Mouse (Mus musculus) forebrain, embryonic 13.5 days (tissue): ENCODE measurements around the gene Amt. TPM values are rescaled to one million over a fixed set of nuclear protein-coding genes. Genes with fewer than 3 reads are reported as not detected.

ENCODE experiments used
- ATAC-seq: fragments of 200-750 bp; cut with Nextera tagmentation; 2 replicates; pipeline ENCODE4 v1.8.0; 2017
- H3K27ac ChIP-seq: fragments of 300-500 bp; sonication (generic); 2 replicates; pipeline ENCODE4 v1.5.1; 2015; ENCODE audit warnings: inconsistent platforms, mild to moderate bottlenecking, moderate library complexity
- H3K27me3 ChIP-seq: fragments of 300-500 bp; sonication (generic); 2 replicates; pipeline ENCODE4 v1.6.1; 2015; ENCODE audit warnings: mild to moderate bottlenecking, inconsistent platforms
- H3K36me3 ChIP-seq: fragments of 300-500 bp; sonication (generic); 2 replicates; pipeline ENCODE4 v1.6.1; 2015; ENCODE audit warnings: mild to moderate bottlenecking, inconsistent platforms; ENCODE audit not compliant: poor library complexity, severe bottlenecking
- H3K4me1 ChIP-seq: fragments of 300-500 bp; sonication (generic); 2 replicates; pipeline ENCODE4 v1.6.1; 2015; ENCODE audit warnings: inconsistent platforms
- H3K4me2 ChIP-seq: fragments of 300-500 bp; sonication (generic); 2 replicates; pipeline ENCODE4 v1.6.1; 2015; ENCODE audit warnings: inconsistent platforms, mild to moderate bottlenecking, moderate library complexity
- H3K4me3 ChIP-seq: fragments of 300-500 bp; sonication (generic); 2 replicates; pipeline ENCODE4 v1.5.1; 2015; ENCODE audit warnings: mild to moderate bottlenecking, inconsistent platforms
- H3K9ac ChIP-seq: fragments of 300-500 bp; sonication (generic); 2 replicates; pipeline ENCODE4 v1.6.1; 2015; ENCODE audit warnings: mild to moderate bottlenecking, inconsistent platforms
- H3K9me3 ChIP-seq: fragments of 300-500 bp; sonication (generic); replicated peaks from 2 replicates; pipeline ENCODE4 v1.6.1; 2016; ENCODE audit warnings: inconsistent platforms
- WGBS: fragments of 180-500 bp; shearing (Covaris S2); methylation state at CpG from one replicate; pipeline ENCODE4 v1.1.7; 2015; 5-methylcytosine and 5-hydroxymethylcytosine counted together
- polyA plus RNA-seq: library from polyadenylated mRNA; unstranded; fragments of >200 nt; fragmentation: Nextera tagmentation; extraction: Ambion mirVana; gene quantifications from 2 replicates; pipeline ENCODE4 v1.2.1, GENCODE M21; 2015

Gene Amt
- polyA plus RNA-seq, 1 experiment from 2014 or later = 25.3 TPM

DNA sequence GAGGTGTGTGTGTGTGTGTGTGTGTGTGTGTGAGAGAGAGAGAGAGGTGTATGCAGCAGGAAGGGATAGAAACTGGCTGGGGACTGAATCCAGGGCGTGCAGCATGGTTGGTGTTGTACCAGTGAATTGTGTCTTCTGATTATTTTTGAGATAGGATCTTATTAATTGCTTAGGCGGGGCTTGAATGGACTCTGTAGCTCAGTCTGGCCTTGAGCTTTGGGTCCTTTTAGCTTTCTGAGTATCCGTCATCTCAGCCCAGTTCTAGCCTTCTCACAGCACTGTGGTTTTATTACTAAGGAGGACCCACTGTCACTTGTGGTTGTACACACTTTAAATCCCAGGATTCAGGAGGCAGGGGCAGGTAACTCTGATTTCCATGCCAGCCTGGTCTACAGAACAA, 46.7 kb downstream of the Amt start:
- Histone ChIP-seq H3K9me3 (no peaks in the 10 kb centered on the region), H3K4me3 (no peak overlapping the region), H3K4me1 (peaks cover 29% of the 10 kb centered on the region), H3K36me3 (0 out of 2 replicates have a peak, but pooled peaks cover under 1% of the 10 kb centered on the region), H3K27me3 (no peaks in the 10 kb centered on the region), H3K27ac (no peak overlapping the region), H3K4me2 (no peak overlapping the region), H3K9ac (0 out of 2 replicates have a peak overlapping the region, but pooled peaks have one; percentile 8)
- no peak for ATAC-seq
- 87% methylated on average over 3 of the region's 3 CpGs for WGBS

DNA sequence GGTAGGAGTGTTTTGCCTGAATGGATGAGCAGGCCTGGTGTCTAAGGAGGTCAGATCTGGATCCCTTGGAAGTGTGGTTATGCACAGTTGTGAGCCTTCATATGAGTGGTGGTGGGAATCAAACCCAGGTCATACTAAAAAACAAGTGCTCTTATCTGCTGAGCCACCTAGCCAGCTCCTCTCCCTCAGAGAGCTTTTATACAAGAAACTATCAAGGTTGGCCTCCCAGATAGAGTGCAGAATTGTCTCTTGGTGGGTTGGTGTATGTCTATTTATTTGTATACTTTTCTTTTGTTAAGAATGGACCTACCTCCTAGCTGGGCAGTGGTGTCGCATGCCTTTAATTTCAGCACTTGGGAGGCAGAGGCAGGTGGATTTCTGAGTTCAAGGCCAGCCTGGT, 47.2 kb downstream of the Amt start:
- Histone ChIP-seq H3K4me1 (peaks cover 29% of the 10 kb centered on the region), H3K4me3 (no peak overlapping the region), H3K27me3 (no peaks in the 10 kb centered on the region), H3K36me3 (no peaks in the 10 kb centered on the region), H3K9ac (no peak overlapping the region), H3K27ac (no peak overlapping the region), H3K9me3 (no peaks in the 10 kb centered on the region), H3K4me2 (no peak overlapping the region)
- ATAC-seq = no peak
- WGBS = 100% methylated on average over 1 of the region's 1 CpGs

DNA sequence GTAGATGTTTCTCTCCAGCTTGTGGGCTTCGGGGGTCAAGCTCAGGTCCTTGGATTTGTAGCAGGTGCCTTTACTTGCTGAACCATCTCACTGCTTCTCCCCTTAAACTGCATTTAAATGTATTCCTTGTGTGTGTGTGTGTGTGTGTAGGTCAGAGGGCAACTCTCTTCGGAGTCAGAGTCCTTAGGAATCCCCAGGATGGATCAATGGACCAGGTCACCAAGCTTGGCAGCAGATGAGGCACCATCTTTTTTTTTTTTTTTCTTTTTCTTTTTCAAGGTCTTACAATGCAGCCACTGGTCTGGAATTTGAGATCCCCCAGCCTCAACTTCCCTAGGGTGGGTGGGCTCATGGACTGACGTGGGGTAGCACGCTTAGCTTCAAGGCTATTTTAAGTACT, 47.8 kb downstream of the Amt start:
- Histone ChIP-seq H3K27ac (no peak overlapping the region), H3K9me3 (no peaks in the 10 kb centered on the region), H3K27me3 (no peaks in the 10 kb centered on the region), H3K4me1 (peaks cover 36% of the 10 kb centered on the region), H3K36me3 (no peaks in the 10 kb centered on the region), H3K4me2 (no peak overlapping the region), H3K4me3 (no peak overlapping the region), H3K9ac (no peak overlapping the region)
- 79% methylated on average over 4 of the region's 4 CpGs for WGBS
- no peak for ATAC-seq

DNA sequence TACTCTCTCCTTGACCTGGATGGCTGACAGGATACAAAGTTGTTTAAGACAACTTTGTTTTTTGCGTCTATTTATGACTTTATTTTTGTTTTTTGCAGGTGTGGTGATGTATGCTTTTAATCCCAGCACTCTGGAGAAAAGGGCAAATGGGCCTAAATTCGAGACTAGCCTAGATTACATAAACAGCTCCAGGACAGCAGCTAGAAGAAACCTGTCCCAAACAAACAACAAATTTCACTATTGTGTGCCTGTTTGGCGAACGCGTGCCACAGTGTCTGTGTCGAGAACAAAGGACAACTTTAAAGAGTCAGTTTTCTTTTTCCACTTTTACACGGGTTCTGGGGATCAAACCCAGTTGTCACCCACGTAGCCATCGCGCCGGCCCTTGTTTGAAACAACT, 50.4 kb downstream of the Amt start:
- no peak for ATAC-seq

DNA sequence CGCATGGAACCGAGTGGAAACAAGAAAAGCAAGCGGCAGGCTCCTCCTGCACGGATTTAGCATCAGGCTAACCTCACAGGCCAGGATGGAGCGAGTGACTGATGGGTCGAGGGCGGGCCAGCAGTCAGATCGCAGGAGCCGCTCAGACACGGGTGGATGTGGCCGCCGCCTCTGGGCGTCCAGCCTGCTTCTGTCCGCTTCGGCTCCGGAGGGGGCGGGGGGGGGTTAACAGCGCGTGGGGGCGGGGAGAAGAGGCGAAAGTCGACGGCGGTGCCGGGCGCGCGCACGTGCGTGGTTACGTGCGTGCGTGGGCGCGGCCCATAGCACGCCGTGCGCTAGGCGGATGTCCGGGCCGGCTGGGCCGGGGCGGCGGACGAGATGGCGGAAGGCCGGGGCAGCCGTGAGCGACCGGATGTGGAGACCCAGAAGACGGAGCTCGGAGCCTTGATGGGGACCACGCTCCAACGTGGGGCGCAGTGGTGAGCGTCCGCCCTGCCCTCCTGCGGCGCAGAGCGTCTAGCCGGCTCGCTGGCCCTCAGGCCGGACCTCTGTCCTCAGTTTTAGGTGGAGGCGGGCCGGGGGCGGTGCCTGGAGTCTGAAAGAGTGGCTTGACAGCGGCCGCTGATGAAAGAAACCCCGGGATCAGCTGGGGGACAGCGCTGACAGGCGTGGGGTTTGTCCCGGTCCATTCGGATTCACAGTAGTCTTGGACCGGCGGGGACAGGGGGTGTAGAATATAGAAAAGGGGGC, 51.1 kb downstream of the Amt start, which contains the start of gene Usp4:
Gene Usp4 (plus strand): TSS at position 314 of the 750 bp plus-strand sequence.
- WGBS = 0% methylated on average over 72 of the region's 75 CpGs

More for the DNA sequence above, 50.4 kb downstream of the Amt start:
- Histone ChIP-seq H3K4me1 (peaks cover 29% of the 10 kb centered on the region), H3K9ac (peak overlapping the region; percentile 94), H3K36me3 (peaks cover 24% of the 10 kb centered on the region), H3K9me3 (no peaks in the 10 kb centered on the region), H3K4me3 (peak overlapping the region; percentile 95), H3K27me3 (no peaks in the 10 kb centered on the region), H3K27ac (peak overlapping the region; percentile 92), H3K4me2 (peak overlapping the region; percentile 81)
- WGBS = 7% methylated on average over 11 of the region's 11 CpGs

DNA sequence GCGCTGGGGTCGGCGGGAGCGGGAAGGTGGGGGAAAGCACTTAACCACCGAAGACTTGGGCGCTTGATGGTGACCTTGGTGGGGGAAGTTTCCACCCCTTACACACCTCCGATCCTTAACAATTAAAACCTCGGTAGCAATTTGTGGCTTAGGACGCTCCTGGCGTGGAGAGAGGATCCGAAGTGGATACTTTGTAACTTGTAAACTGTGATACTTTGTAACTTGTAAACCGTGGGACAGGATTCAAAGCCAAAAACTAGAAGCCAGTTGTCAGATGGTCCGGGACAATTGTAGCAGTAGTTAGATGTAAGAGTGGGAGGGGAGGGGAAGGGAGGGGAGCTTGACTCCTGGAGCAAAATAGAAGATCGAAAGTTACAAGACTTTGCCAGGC, 51.6 kb downstream of the Amt start:
- peak overlapping the region; percentile 92; the same call in 1 of the 2 replicates for H3K27ac ChIP-seq
- peak overlapping the region; percentile 81 for H3K4me2 ChIP-seq
- WGBS = 9% methylated on average over 14 of the region's 14 CpGs
- no peaks in the 10 kb centered on the region for H3K27me3 ChIP-seq
- peak overlapping the region; percentile 95 for H3K4me3 ChIP-seq
- ATAC-seq = no peak; the same call in 1 of the 2 replicates
- peaks cover 29% of the 10 kb centered on the region for H3K4me1 ChIP-seq
- no peaks in the 10 kb centered on the region for H3K9me3 ChIP-seq
- peaks cover 36% of the 10 kb centered on the region for H3K36me3 ChIP-seq
- H3K9ac ChIP-seq = peak overlapping the region; percentile 94

More for the DNA sequence above, 51.1 kb downstream of the Amt start, which contains the start of gene Usp4:
- no peaks in the 10 kb centered on the region for H3K9me3 ChIP-seq
- H3K4me1 ChIP-seq = peaks cover 29% of the 10 kb centered on the region
- peak; percentile 96 for ATAC-seq
- peak within 1 kb of the TSS; percentile 94 for H3K9ac ChIP-seq
- H3K4me2 ChIP-seq = peak within 1 kb of the TSS; percentile 81
- peaks cover 31% of the 10 kb centered on the region for H3K36me3 ChIP-seq
- H3K27ac ChIP-seq = peak within 1 kb of the TSS; percentile 92
- H3K4me3 ChIP-seq = peak within 1 kb of the TSS; percentile 95
- H3K27me3 ChIP-seq = no peaks in the 10 kb centered on the region

DNA sequence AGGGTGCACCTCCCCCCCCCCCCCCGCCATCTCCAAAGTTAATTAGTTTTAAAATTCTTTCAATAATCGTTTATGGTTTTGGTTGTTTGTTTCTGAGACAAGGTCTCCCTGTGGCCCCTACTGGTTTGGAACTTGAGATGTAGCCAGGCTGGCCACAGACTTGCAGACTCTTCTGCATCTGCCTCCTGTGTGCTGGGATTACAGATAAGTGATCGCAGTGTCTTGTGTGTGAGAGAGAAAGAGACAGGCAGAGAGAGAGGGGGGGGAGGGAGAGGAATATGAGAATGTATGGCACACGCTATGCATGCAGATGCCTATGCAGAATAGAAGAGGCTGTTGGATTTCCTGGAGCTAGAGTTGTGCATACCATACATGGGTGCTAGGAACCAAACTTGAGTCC, 53.1 kb downstream of the Amt start:
- Histone ChIP-seq H3K9me3 (no peaks in the 10 kb centered on the region), H3K27ac (no peak overlapping the region)

More for the DNA sequence above, 53.1 kb downstream of the Amt start:
- Histone ChIP-seq H3K27me3 (no peaks in the 10 kb centered on the region), H3K4me2 (no peak overlapping the region), H3K4me1 (peaks cover 29% of the 10 kb centered on the region), H3K36me3 (peaks cover 51% of the 10 kb centered on the region), H3K9ac (no peak overlapping the region), H3K4me3 (no peak overlapping the region)
- 91% methylated on average over 4 of the region's 4 CpGs for WGBS
- ATAC-seq = no peak

Other genes starting within 250 kb of the Amt start
- 20.8 and 24.4 TPM in 2 replicates for gene Gmppb, start 247.6 kb upstream of the Amt start, polyA plus RNA-seq
- gene Amigo3, start 243.7 kb upstream of the Amt start, polyA plus RNA-seq = 2.1 and 3.0 TPM in 2 replicates
- gene Mst1, start 216.4 kb upstream of the Amt start, polyA plus RNA-seq = not detected in 2 replicates
- 32.6 and 39.5 TPM in 2 replicates for gene Rnf123, start 213.5 kb upstream of the Amt start, polyA plus RNA-seq
- gene Apeh, start 202.2 kb upstream of the Amt start, polyA plus RNA-seq = 49.9 and 60.2 TPM in 2 replicates
- gene Bsn, start 106.5 kb upstream of the Amt start, polyA plus RNA-seq = 4.7 TPM in 2 replicates
- gene Dag1, start 32.9 kb upstream of the Amt start, polyA plus RNA-seq = 40.8 and 45.4 TPM in 2 replicates
- gene Nicn1, start 6.4 kb upstream of the Amt start, polyA plus RNA-seq = 94.9 and 95.4 TPM in 2 replicates
- 317 and 330 TPM in 2 replicates for gene Rhoa, start 9.3 kb downstream of the Amt start, polyA plus RNA-seq
- 30.9 and 38.1 TPM in 2 replicates for gene Tcta, start 9.3 kb downstream of the Amt start, polyA plus RNA-seq
- 489 and 518 TPM in 2 replicates for gene Gpx1, start 42.0 kb downstream of the Amt start, polyA plus RNA-seq
- 132 and 142 TPM in 2 replicates for gene Usp4, start 51.0 kb downstream of the Amt start, polyA plus RNA-seq
- 1.5 and 2.0 TPM in 2 replicates for gene 1700102P08Rik, start 96.0 kb downstream of the Amt start, polyA plus RNA-seq
- gene Ccdc36, start 131.6 kb downstream of the Amt start, polyA plus RNA-seq = 1.1 and 1.2 TPM in 2 replicates
- gene BC048562, start 139.6 kb downstream of the Amt start, polyA plus RNA-seq = not detected in 2 replicates
- gene Ccdc71, start 163.7 kb downstream of the Amt start, polyA plus RNA-seq = 50.1 and 53.8 TPM in 2 replicates
- 54.1 and 63.9 TPM in 2 replicates for gene Klhdc8b, start 164.7 kb downstream of the Amt start, polyA plus RNA-seq
- 18.7 and 22.9 TPM in 2 replicates for gene Lamb2, start 182.9 kb downstream of the Amt start, polyA plus RNA-seq
- 69.7 and 80.6 TPM in 2 replicates for gene Usp19, start 193.7 kb downstream of the Amt start, polyA plus RNA-seq
- 80.4 and 91.2 TPM in 2 replicates for gene Qars, start 210.9 kb downstream of the Amt start, polyA plus RNA-seq
- 132 and 144 TPM in 2 replicates for gene Qrich1, start 220.0 kb downstream of the Amt start, polyA plus RNA-seq